Mouse (Mus musculus): ENCODE measurements around the gene Ecm2. TPM values are rescaled to one million over a fixed set of nuclear protein-coding genes. Genes with fewer than 3 reads are reported as not detected.

The Ecm2 gene
- total and polyA plus RNA-seq, 2 experiments, result 0.07 to 0.55 TPM

DNA sequence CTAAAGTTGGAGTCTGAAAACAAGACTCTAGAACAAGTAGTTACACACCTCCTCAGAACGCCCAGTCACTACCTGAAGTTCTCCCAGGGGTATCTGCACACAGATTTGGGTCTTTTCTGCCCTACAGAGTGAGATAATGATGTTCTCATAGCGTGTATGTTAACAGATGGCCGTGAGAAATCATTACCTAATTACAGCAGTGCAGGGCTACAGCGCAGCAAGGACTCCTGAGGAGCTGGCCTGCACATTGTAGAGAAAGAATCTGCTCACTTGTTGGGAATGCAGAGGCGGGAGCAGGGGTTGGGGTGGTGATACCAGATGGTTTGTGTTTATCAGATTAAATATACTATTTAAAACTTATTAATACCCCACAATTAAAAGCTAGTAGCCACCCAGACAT, 24.1 kb upstream of the Ecm2 start:
- no peaks in the 10 kb centered on the region for H3K27me3 ChIP-seq (ENCODE audit: control insufficient read depth, insufficient read depth, low read length)
- no peak for DNase-seq (ENCODE audit: extremely low read depth, low read depth, low spot score)
- no peak overlapping the region for H3K27ac ChIP-seq (replicated peaks; ENCODE audit: insufficient read depth, low read depth, low read length)
- H3K36me3 ChIP-seq (ENCODE audit: control insufficient read depth, insufficient read depth, low read length), result no peaks in the 10 kb centered on the region
- H3K9ac ChIP-seq (ENCODE audit: low read depth, low read length), result no peak overlapping the region
- H3K79me2 ChIP-seq (ENCODE audit: control insufficient read depth, insufficient read depth, low read length), result no peaks in the 10 kb centered on the region
- WGBS, result 77% methylated on average over 5 of the region's 5 CpGs
- TF ChIP-seq CTCF (IDR thresholded peaks at IDR 0.05; ENCODE audit: low read depth, low read length) (no peak), POLR2A (IDR thresholded peaks at IDR 0.05; ENCODE audit: extremely low read depth, insufficient read depth, low read length) (no peak)
- H3K4me1 ChIP-seq (ENCODE audit: control insufficient read depth, insufficient read depth, low read length), result peaks cover 5% of the 10 kb centered on the region
- H3K4me3 ChIP-seq (ENCODE audit: insufficient read depth, low read depth, low read length), result no peak overlapping the region

GRCm38 (mm10) chr13:49485388-49485787, 19.2 kb upstream of the Ecm2 start:
- Histone ChIP-seq H3K27ac (replicated peaks; ENCODE audit: insufficient read depth, low read depth, low read length) (no peak overlapping the region), H3K4me1 (ENCODE audit: control insufficient read depth, insufficient read depth, low read length) (no peaks in the 10 kb centered on the region), H3K27me3 (ENCODE audit: control insufficient read depth, insufficient read depth, low read length) (no peaks in the 10 kb centered on the region), H3K79me2 (ENCODE audit: control insufficient read depth, insufficient read depth, low read length) (no peaks in the 10 kb centered on the region), H3K36me3 (ENCODE audit: control insufficient read depth, insufficient read depth, low read length) (no peaks in the 10 kb centered on the region), H3K4me3 (ENCODE audit: insufficient read depth, low read depth, low read length) (no peak overlapping the region), H3K9ac (ENCODE audit: low read depth, low read length) (no peak overlapping the region)
- TF ChIP-seq POLR2A (IDR thresholded peaks at IDR 0.05; ENCODE audit: extremely low read depth, insufficient read depth, low read length) (no peak), CTCF (IDR thresholded peaks at IDR 0.05; ENCODE audit: low read depth, low read length) (no peak)
- WGBS, result 96% methylated on average over 5 of the region's 5 CpGs
- DNase-seq (ENCODE audit: extremely low read depth, low read depth, low spot score), result no peak

- no peak for DNase-seq (ENCODE audit: extremely low read depth, low read depth, low spot score)
- TF ChIP-seq CTCF (IDR thresholded peaks at IDR 0.05; ENCODE audit: low read depth, low read length) (no peak), POLR2A (IDR thresholded peaks at IDR 0.05; ENCODE audit: extremely low read depth, insufficient read depth, low read length) (no peak)
- 76% methylated on average over 6 of the region's 6 CpGs for WGBS
Observed at GRCm38 (mm10) chr13:49492376-49493368, 11.9 kb upstream of the Ecm2 start, which contains the start of gene Tes3-ps. Tes3-ps (plus strand) TSS chr13:49493318.

GRCm38 (mm10) chr13:49505776-49506175, 1.2 kb downstream of the Ecm2 start:
- Histone ChIP-seq H3K4me1 (ENCODE audit: control insufficient read depth, insufficient read depth, low read length) (no peaks in the 10 kb centered on the region), H3K79me2 (ENCODE audit: control insufficient read depth, insufficient read depth, low read length) (no peaks in the 10 kb centered on the region), H3K36me3 (ENCODE audit: control insufficient read depth, insufficient read depth, low read length) (no peaks in the 10 kb centered on the region), H3K27me3 (ENCODE audit: control insufficient read depth, insufficient read depth, low read length) (no peaks in the 10 kb centered on the region), H3K4me3 (ENCODE audit: insufficient read depth, low read depth, low read length) (no peak overlapping the region), H3K9ac (ENCODE audit: low read depth, low read length) (no peak overlapping the region), H3K27ac (replicated peaks; ENCODE audit: insufficient read depth, low read depth, low read length) (no peak overlapping the region)
- TF ChIP-seq CTCF (IDR thresholded peaks at IDR 0.05; ENCODE audit: low read depth, low read length) (no peak), POLR2A (IDR thresholded peaks at IDR 0.05; ENCODE audit: extremely low read depth, insufficient read depth, low read length) (no peak)
- DNase-seq (ENCODE audit: extremely low read depth, low read depth, low spot score), result no peak
- WGBS, result 92% methylated on average over 4 of the region's 4 CpGs

More at GRCm38 (mm10) chr13:49492376-49493368, 11.9 kb upstream of the Ecm2 start, which contains the start of gene Tes3-ps:
- Histone ChIP-seq H3K9ac (ENCODE audit: low read depth, low read length) (no peak within 1 kb of the TSS), H3K27me3 (ENCODE audit: control insufficient read depth, insufficient read depth, low read length) (no peaks in the 10 kb centered on the region), H3K79me2 (ENCODE audit: control insufficient read depth, insufficient read depth, low read length) (no peaks in the 10 kb centered on the region), H3K27ac (replicated peaks; ENCODE audit: insufficient read depth, low read depth, low read length) (no peak within 1 kb of the TSS), H3K4me3 (ENCODE audit: insufficient read depth, low read depth, low read length) (no peak within 1 kb of the TSS), H3K36me3 (ENCODE audit: control insufficient read depth, insufficient read depth, low read length) (no peaks in the 10 kb centered on the region), H3K4me1 (ENCODE audit: control insufficient read depth, insufficient read depth, low read length) (no peaks in the 10 kb centered on the region)

DNA sequence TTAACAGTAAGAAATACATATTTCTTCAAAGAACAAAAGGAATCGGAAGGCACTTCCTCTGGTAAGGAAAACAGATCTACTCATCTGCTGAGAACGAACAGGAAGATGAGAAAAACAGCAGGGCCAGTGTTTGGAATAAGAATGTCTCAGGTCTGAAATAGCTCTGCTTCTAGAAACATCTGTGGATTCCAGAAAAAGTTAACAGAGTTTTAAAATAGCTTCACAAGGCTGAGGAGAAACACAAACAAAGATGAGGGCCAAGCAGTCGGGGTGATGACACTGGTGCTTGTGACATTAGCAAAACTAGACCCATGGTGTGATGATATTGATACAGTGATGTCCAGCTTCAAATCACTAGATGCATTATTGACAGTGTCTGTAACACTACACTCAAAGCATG, 2.6 kb downstream of the Ecm2 start:
- Histone ChIP-seq H3K9ac (ENCODE audit: low read depth, low read length) (no peak overlapping the region), H3K36me3 (ENCODE audit: control insufficient read depth, insufficient read depth, low read length) (no peaks in the 10 kb centered on the region), H3K27ac (replicated peaks; ENCODE audit: insufficient read depth, low read depth, low read length) (no peak overlapping the region), H3K27me3 (ENCODE audit: control insufficient read depth, insufficient read depth, low read length) (no peaks in the 10 kb centered on the region), H3K4me1 (ENCODE audit: control insufficient read depth, insufficient read depth, low read length) (no peaks in the 10 kb centered on the region), H3K4me3 (ENCODE audit: insufficient read depth, low read depth, low read length) (no peak overlapping the region), H3K79me2 (ENCODE audit: control insufficient read depth, insufficient read depth, low read length) (no peaks in the 10 kb centered on the region)
- TF ChIP-seq CTCF (IDR thresholded peaks at IDR 0.05; ENCODE audit: low read depth, low read length) (no peak), POLR2A (IDR thresholded peaks at IDR 0.05; ENCODE audit: extremely low read depth, insufficient read depth, low read length) (no peak)
- WGBS, result 75% methylated on average over 3 of the region's 3 CpGs
- DNase-seq (ENCODE audit: extremely low read depth, low read depth, low spot score), result peak; percentile 21

DNA sequence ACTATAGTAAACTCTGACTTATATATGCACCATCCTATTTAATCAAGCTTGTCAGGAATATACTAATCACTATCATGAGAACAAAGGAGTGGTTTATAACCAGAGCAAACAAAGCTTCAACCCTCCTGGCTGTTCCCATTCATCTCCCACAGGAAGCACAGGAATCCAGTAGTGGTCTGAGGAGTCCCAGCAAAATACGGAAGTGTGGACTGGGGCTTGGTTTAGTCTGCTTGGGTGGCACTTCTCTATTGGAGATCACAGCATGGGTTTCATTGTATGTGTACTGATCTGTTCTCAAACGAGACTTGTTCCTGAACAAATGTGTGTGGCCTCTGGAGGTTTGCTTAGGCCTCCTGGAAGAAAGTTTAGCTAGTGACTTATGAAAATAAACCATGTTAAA, 14.2 kb downstream of the Ecm2 start:
- H3K9ac ChIP-seq (ENCODE audit: low read depth, low read length), result no peak overlapping the region
- no peaks in the 10 kb centered on the region for H3K79me2 ChIP-seq (ENCODE audit: control insufficient read depth, insufficient read depth, low read length)
- H3K4me1 ChIP-seq (ENCODE audit: control insufficient read depth, insufficient read depth, low read length), result no peaks in the 10 kb centered on the region
- TF ChIP-seq POLR2A (IDR thresholded peaks at IDR 0.05; ENCODE audit: extremely low read depth, insufficient read depth, low read length) (no peak), CTCF (IDR thresholded peaks at IDR 0.05; ENCODE audit: low read depth, low read length) (no peak)
- no peak overlapping the region for H3K27ac ChIP-seq (replicated peaks; ENCODE audit: insufficient read depth, low read depth, low read length)
- DNase-seq (ENCODE audit: extremely low read depth, low read depth, low spot score), result no peak
- no peaks in the 10 kb centered on the region for H3K27me3 ChIP-seq (ENCODE audit: control insufficient read depth, insufficient read depth, low read length)
- no peak overlapping the region for H3K4me3 ChIP-seq (ENCODE audit: insufficient read depth, low read depth, low read length)
- no peaks in the 10 kb centered on the region for H3K36me3 ChIP-seq (ENCODE audit: control insufficient read depth, insufficient read depth, low read length)
- 79% methylated on average over 2 of the region's 2 CpGs for WGBS

Measured in liver, adult 2 months (tissue).